Mouse (Mus musculus): ENCODE results near the gene Sin3b. TPM values are rescaled to one million over a fixed set of nuclear protein-coding genes. Genes with fewer than 3 reads are reported as not detected.

The Sin3b gene
- polyA plus RNA-seq, 1 experiment from 2014 or later: 177 TPM

DNA sequence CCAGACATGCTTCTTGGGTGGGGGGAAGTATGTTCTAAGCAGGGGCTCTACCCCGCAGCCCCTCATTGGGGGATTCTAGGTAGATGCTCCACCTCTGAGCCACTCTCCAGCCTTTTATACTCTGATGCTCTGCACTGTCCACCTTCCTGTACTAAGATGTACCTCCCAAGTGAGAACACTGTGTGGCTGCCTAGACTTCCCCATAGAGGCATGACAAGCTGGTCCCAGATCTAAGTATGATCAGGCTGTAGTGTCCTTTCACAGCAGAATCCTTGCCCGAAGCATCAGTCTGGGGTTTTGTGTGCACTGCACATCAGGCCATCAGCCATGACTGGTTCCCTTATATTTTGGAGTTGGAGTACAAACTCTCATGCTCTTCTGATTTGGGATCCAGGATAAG is 32.9 kb downstream of the Sin3b start:
- H3K9me3 ChIP-seq: no peaks in the 10 kb centered on the region
- no peak overlapping the region for H3K27ac ChIP-seq
- H3K4me2 ChIP-seq (replicated peaks): no peak overlapping the region
- no peaks in the 10 kb centered on the region for H3K4me1 ChIP-seq
- H3K4me3 ChIP-seq: no peak overlapping the region
- H3K9ac ChIP-seq: no peak overlapping the region
- ATAC-seq (ENCODE audit: insufficient number of reproducible peaks, insufficient read depth, low FRiP score, low TSS enrichment): no peak
- H3K27me3 ChIP-seq: no peaks in the 10 kb centered on the region
- WGBS: 91% methylated on average over 2 of the region's 2 CpGs
- H3K36me3 ChIP-seq: peaks cover 70% of the 10 kb centered on the region

DNA sequence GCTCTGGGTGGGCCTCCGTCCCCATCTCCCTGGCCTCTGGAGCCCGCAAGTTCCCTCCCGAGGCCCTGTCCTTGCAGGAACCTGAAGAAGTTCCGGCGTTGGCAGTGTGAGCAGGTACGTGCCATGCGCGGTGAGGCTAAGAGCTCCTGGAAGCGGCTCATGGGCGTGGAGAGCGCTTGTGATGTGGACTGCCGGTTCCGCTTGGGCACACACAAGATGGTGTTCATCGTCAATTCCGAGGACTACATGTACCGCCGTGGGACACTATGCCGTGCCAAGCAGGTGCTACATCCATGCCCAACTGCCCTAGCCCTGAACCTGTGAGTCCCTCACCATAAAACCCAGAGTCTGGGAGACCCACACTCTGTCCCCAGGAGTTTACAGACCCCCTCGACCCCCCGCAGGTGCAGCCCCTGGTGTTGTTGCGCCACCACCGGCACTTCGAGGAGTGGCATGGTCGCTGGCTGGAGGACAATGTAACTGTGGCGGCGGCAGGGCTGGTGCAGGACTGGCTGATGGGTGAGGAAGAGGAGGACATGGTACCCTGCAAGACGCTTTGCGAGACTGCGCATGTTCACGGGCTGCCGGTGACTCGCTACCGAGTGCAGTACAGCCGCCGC is 33.8 kb downstream of the Sin3b start:
- no peak overlapping the region for H3K9ac ChIP-seq
- no peaks in the 10 kb centered on the region for H3K27me3 ChIP-seq
- 96% methylated on average over 35 of the region's 35 CpGs for WGBS
- H3K9me3 ChIP-seq: no peaks in the 10 kb centered on the region
- ATAC-seq (ENCODE audit: insufficient number of reproducible peaks, insufficient read depth, low FRiP score, low TSS enrichment): no peak
- H3K36me3 ChIP-seq: peaks cover 61% of the 10 kb centered on the region
- no peak overlapping the region for H3K27ac ChIP-seq
- no peak overlapping the region for H3K4me3 ChIP-seq
- no peak overlapping the region for H3K4me2 ChIP-seq (replicated peaks)
- no peaks in the 10 kb centered on the region for H3K4me1 ChIP-seq

DNA sequence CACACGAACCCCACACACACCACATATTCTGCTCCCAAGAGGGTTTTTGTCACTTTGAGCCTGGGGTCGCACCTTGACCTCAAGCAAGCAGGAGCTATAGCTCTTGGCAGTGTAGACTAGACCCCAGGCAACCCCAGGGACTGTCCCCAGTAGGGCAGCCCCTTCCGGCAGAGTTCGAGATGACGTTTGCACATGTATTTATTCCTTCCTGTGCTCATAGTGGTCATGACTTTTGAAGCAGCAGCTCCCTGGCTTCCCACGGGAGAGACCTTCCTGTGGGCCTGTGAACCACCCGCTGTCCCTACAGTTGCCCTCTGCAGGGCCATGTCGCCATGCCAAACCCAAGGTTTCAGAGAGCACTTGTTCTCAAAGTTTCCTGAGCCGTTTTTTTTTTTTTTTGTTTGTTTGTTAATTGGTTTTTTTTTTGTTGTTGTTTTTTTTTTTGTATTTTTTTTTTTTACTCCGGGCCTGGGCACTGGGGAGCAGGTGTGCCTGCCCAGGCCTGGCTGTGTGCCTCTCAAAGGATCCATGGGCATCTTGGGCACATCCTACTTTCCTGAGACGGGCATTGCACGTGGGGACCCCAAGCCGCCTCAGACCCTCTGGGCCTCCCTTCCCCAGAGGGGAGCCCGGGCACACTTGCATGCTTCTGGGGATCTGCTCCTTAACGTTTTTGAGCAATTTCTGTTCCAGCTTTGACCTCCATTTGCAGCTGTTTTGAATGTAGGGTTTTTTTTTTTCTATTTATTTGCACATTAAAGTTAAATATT is 34.5 kb downstream of the Sin3b start:
- H3K4me2 ChIP-seq (replicated peaks): no peak overlapping the region
- H3K36me3 ChIP-seq: peaks cover 54% of the 10 kb centered on the region
- H3K27me3 ChIP-seq: no peaks in the 10 kb centered on the region
- WGBS: 90% methylated on average over 15 of the region's 15 CpGs
- no peak overlapping the region for H3K9ac ChIP-seq
- H3K27ac ChIP-seq: no peak overlapping the region
- ATAC-seq (ENCODE audit: insufficient number of reproducible peaks, insufficient read depth, low FRiP score, low TSS enrichment): no peak
- no peak overlapping the region for H3K4me3 ChIP-seq
- H3K4me1 ChIP-seq: no peaks in the 10 kb centered on the region
- no peaks in the 10 kb centered on the region for H3K9me3 ChIP-seq

- H3K4me2 ChIP-seq (replicated peaks): no peak overlapping the region
Measured at GRCm38 (mm10) chr8:72758310-72758709, 35.2 kb downstream of the Sin3b start.

GRCm38 (mm10) chr8:72760216-72760615 is 37.1 kb downstream of the Sin3b start:
- Histone ChIP-seq H3K9me3 (no peaks in the 10 kb centered on the region), H3K27ac (no peak overlapping the region), H3K36me3 (peaks cover 40% of the 10 kb centered on the region), H3K9ac (no peak overlapping the region), H3K27me3 (no peaks in the 10 kb centered on the region), H3K4me3 (no peak overlapping the region), H3K4me1 (no peaks in the 10 kb centered on the region), H3K4me2 (replicated peaks) (no peak overlapping the region)
- 82% methylated on average over 3 of the region's 3 CpGs for WGBS
- ATAC-seq (ENCODE audit: insufficient number of reproducible peaks, insufficient read depth, low FRiP score, low TSS enrichment): no peak

More at GRCm38 (mm10) chr8:72758310-72758709, 35.2 kb downstream of the Sin3b start:
- no peak for ATAC-seq (ENCODE audit: insufficient number of reproducible peaks, insufficient read depth, low FRiP score, low TSS enrichment)
- Histone ChIP-seq H3K27ac (no peak overlapping the region), H3K9ac (no peak overlapping the region), H3K4me3 (no peak overlapping the region), H3K9me3 (no peaks in the 10 kb centered on the region), H3K4me1 (no peaks in the 10 kb centered on the region), H3K27me3 (no peaks in the 10 kb centered on the region), H3K36me3 (peaks cover 48% of the 10 kb centered on the region)

GRCm38 (mm10) chr8:72761322-72762051 is 38.4 kb downstream of the Sin3b start, which contains the start of gene F2rl3:
Gene F2rl3, plus strand, starts transcription at chr8:72761880.
- Histone ChIP-seq H3K4me3 (no peak within 1 kb of the TSS), H3K4me2 (replicated peaks) (no peak within 1 kb of the TSS), H3K4me1 (no peaks in the 10 kb centered on the region), H3K9ac (no peak within 1 kb of the TSS), H3K36me3 (peaks cover 28% of the 10 kb centered on the region), H3K9me3 (no peaks in the 10 kb centered on the region), H3K27ac (no peak within 1 kb of the TSS), H3K27me3 (no peaks in the 10 kb centered on the region)
- no peak for ATAC-seq (ENCODE audit: insufficient number of reproducible peaks, insufficient read depth, low FRiP score, low TSS enrichment)
- WGBS: 74% methylated on average over 7 of the region's 7 CpGs

DNA sequence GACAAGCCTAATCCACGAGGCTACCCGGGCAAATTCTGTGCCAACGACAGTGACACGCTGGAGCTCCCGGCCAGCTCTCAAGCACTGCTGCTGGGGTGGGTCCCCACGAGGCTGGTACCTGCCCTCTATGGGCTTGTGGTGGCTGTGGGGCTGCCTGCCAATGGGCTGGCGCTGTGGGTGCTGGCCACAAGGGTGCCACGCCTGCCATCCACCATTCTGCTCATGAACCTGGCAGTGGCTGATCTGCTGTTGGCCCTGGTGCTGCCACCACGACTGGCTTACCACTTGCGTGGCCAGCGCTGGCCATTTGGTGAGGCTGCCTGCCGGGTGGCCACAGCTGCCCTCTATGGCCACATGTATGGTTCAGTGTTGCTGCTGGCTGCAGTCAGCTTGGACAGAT is 39.2 kb downstream of the Sin3b start:
- H3K4me1 ChIP-seq: no peaks in the 10 kb centered on the region
- no peak for ATAC-seq (ENCODE audit: insufficient number of reproducible peaks, insufficient read depth, low FRiP score, low TSS enrichment)
- no peak overlapping the region for H3K4me3 ChIP-seq
- H3K9ac ChIP-seq: no peak overlapping the region
- H3K27me3 ChIP-seq: no peaks in the 10 kb centered on the region
- WGBS: 90% methylated on average over 12 of the region's 12 CpGs
- H3K4me2 ChIP-seq (replicated peaks): no peak overlapping the region
- no peaks in the 10 kb centered on the region for H3K9me3 ChIP-seq
- peaks cover 19% of the 10 kb centered on the region for H3K36me3 ChIP-seq
- no peak overlapping the region for H3K27ac ChIP-seq

GRCm38 (mm10) chr8:72765696-72766095 is 42.6 kb downstream of the Sin3b start:
- Histone ChIP-seq H3K4me2 (replicated peaks) (no peak overlapping the region), H3K9me3 (no peaks in the 10 kb centered on the region), H3K4me3 (no peak overlapping the region), H3K36me3 (no peaks in the 10 kb centered on the region), H3K27me3 (no peaks in the 10 kb centered on the region), H3K9ac (no peak overlapping the region), H3K4me1 (no peaks in the 10 kb centered on the region), H3K27ac (no peak overlapping the region)
- no peak for ATAC-seq (ENCODE audit: insufficient number of reproducible peaks, insufficient read depth, low FRiP score, low TSS enrichment)
- WGBS: 65% methylated on average over 4 of the region's 4 CpGs

DNA sequence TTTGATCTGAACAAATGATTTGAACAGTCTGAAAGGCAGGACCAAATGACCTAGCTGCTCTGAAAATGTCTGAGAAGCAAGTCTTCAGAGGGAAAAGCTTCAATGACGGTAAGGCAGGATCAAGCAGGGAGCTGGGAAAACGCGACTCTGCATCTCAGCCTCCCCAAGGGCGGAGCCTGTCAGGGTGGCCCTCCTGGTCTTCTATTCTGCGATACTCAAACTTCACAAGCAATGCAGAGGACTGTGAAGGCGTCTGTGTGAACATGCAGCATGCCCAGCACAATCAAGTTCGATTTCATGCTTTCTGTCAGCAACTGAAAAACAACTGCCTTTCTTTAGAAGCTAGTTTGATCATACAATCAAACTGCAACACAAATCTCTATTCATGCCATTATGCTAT is 43.7 kb downstream of the Sin3b start:
- Histone ChIP-seq H3K4me1 (no peaks in the 10 kb centered on the region), H3K9me3 (no peaks in the 10 kb centered on the region), H3K4me3 (no peak overlapping the region), H3K4me2 (replicated peaks) (no peak overlapping the region), H3K36me3 (no peaks in the 10 kb centered on the region), H3K27ac (no peak overlapping the region), H3K27me3 (no peaks in the 10 kb centered on the region), H3K9ac (no peak overlapping the region)
- 30% methylated on average over 7 of the region's 7 CpGs for WGBS
- ATAC-seq (ENCODE audit: insufficient number of reproducible peaks, insufficient read depth, low FRiP score, low TSS enrichment): no peak

DNA sequence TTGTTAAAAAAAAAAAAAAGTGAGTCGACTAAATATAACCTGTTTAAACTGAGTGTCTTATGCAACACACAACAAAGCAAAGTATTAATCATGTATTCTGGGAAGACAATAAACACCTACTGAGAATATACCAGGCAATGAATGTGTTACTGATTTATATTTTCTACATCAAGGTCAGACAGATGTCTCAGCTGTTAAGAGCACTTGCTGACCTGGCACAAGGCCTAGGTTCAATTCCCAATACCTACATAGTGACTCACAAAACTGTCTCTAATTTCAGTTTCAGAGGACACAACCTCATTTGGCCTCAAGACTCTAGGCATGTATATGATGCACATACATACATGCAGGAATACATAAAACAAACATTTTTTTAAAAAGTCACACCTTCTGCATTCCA is 54.7 kb downstream of the Sin3b start:
- 80% methylated on average over 1 of the region's 1 CpGs for WGBS

DNA sequence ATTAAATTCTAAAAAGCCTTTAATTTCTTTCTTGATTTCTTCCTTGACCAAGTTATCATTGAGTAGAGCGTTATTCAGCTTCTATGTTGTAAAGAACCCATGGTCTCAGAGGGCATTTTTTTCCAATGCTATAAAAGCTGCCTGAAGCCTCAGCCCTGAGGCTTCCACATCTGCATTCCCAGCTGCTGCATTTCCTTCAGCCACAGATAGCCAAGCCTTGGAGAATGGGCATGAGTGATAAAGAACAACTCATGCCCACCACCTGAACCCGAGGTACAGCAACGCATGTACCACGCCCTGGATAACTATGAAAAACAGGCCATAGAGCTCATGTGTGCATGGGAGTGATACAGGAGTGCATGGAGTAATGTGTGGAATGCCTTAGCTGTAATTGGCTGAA is 57.6 kb downstream of the Sin3b start:
- Histone ChIP-seq H3K9me3 (no peaks in the 10 kb centered on the region), H3K9ac (no peak overlapping the region), H3K4me2 (replicated peaks) (no peak overlapping the region), H3K27ac (no peak overlapping the region), H3K4me3 (no peak overlapping the region), H3K36me3 (no peaks in the 10 kb centered on the region), H3K27me3 (no peaks in the 10 kb centered on the region), H3K4me1 (no peaks in the 10 kb centered on the region)
- WGBS: 94% methylated on average over 4 of the region's 4 CpGs
- no peak for ATAC-seq (ENCODE audit: insufficient number of reproducible peaks, insufficient read depth, low FRiP score, low TSS enrichment)

More for the DNA sequence above, 54.7 kb downstream of the Sin3b start:
- Histone ChIP-seq H3K4me1 (no peaks in the 10 kb centered on the region), H3K4me2 (replicated peaks) (no peak overlapping the region), H3K9ac (no peak overlapping the region), H3K9me3 (no peaks in the 10 kb centered on the region), H3K27me3 (no peaks in the 10 kb centered on the region), H3K36me3 (no peaks in the 10 kb centered on the region), H3K27ac (no peak overlapping the region), H3K4me3 (no peak overlapping the region)
- no peak for ATAC-seq (ENCODE audit: insufficient number of reproducible peaks, insufficient read depth, low FRiP score, low TSS enrichment)

DNA sequence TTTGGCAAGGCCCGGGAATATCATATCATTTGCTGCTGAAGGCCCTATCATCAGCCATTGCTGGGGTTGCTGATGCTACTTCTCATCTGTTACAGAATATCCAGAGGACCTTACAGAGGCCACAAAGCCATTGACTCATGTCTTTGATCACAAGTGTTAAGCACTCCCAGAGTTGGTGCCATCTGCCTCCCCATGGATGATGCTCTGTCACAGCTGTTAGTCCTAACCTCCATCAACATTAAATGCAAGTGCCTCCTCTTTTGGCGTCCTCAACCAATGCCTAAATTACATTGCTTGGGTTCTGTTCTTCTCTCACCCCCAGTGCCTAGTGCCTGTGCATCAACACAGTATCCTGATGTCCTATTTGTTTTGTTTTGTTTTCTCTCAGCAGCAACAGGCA is 78.5 kb downstream of the Sin3b start:
- Histone ChIP-seq H3K36me3 (no peaks in the 10 kb centered on the region), H3K27me3 (no peaks in the 10 kb centered on the region), H3K27ac (no peak overlapping the region), H3K9me3 (no peaks in the 10 kb centered on the region), H3K4me1 (no peaks in the 10 kb centered on the region), H3K9ac (no peak overlapping the region), H3K4me2 (replicated peaks) (no peak overlapping the region), H3K4me3 (no peak overlapping the region)
- ATAC-seq (ENCODE audit: insufficient number of reproducible peaks, insufficient read depth, low FRiP score, low TSS enrichment): no peak
- WGBS: 78% methylated on average over 2 of the region's 2 CpGs

All from embryonic facial prominence, embryonic 12.5 days (tissue).